Mouse (Mus musculus) activated CD4-positive, CD25-positive, alpha-beta regulatory T cell, adult 4 months (primary cell): Measurements from ENCODE around the gene 1190002N15Rik. TPM values are rescaled to one million over a fixed set of nuclear protein-coding genes. Genes with fewer than 3 reads are reported as not detected.

Source experiments
- ATAC-seq: one replicate; pipeline ENCODE4 v1.8.0; 2017
- polyA plus RNA-seq, 2 experiments: library from polyadenylated mRNA; unstranded; fragments of 100-300 nt; shearing (Covaris generic); gene quantifications; one replicate each; pipeline ENCODE4 v1.2.1; 2017

1190002N15Rik gene
- polyA plus RNA-seq, 2 experiments from 2014 or later = 3.4 to 5.3 TPM

GRCm38 (mm10) chr9:94529146-94529746, 8.6 kb downstream of the 1190002N15Rik start:
- ATAC-seq = no peak

GRCm38 (mm10) chr9:94526473-94526872, 11.4 kb downstream of the 1190002N15Rik start:
- ATAC-seq = no peak

- no peak for ATAC-seq
These were observed 25.6 kb downstream of the 1190002N15Rik start for GRCm38 (mm10) chr9:94512246-94512645.

GRCm38 (mm10) chr9:94511139-94511538, 26.7 kb downstream of the 1190002N15Rik start:
- ATAC-seq = no peak

GRCm38 (mm10) chr9:94506980-94507379, 30.9 kb downstream of the 1190002N15Rik start:
- no peak for ATAC-seq

- no peak for ATAC-seq
These were observed 46.4 kb downstream of the 1190002N15Rik start for GRCm38 (mm10) chr9:94491467-94491866.

GRCm38 (mm10) chr9:94487976-94488375, 49.9 kb downstream of the 1190002N15Rik start:
- ATAC-seq = no peak

- no peak for ATAC-seq
These were observed 54.5 kb downstream of the 1190002N15Rik start for GRCm38 (mm10) chr9:94483291-94483879.

- ATAC-seq = no peak
These were observed 55.5 kb downstream of the 1190002N15Rik start for GRCm38 (mm10) chr9:94482215-94482975.

- ATAC-seq = no peak
These were observed 56.8 kb downstream of the 1190002N15Rik start for GRCm38 (mm10) chr9:94481057-94481456.

- no peak for ATAC-seq
These were observed 58.5 kb downstream of the 1190002N15Rik start for GRCm38 (mm10) chr9:94479382-94479781.

GRCm38 (mm10) chr9:94478954-94479353, 58.9 kb downstream of the 1190002N15Rik start:
- ATAC-seq = no peak

GRCm38 (mm10) chr9:94475973-94476372, 61.9 kb downstream of the 1190002N15Rik start:
- no peak for ATAC-seq

GRCm38 (mm10) chr9:94473898-94474297, 64.0 kb downstream of the 1190002N15Rik start:
- no peak for ATAC-seq

- no peak for ATAC-seq
These were observed 64.8 kb downstream of the 1190002N15Rik start for GRCm38 (mm10) chr9:94472963-94473582.

GRCm38 (mm10) chr9:94471485-94471884, 66.4 kb downstream of the 1190002N15Rik start:
- no peak for ATAC-seq

Other genes with a start within 250 kb of the 1190002N15Rik start
- gene Slc9a9, start 131.8 kb upstream of the 1190002N15Rik start, polyA plus RNA-seq = 10 to 100 TPM; 36.7 to 43.0 TPM